Mouse (Mus musculus): Measurements from ENCODE around the gene Sh3bp4. TPM values are rescaled to one million over a fixed set of nuclear protein-coding genes. Genes with fewer than 3 reads are reported as not detected.

Sh3bp4 gene
- total and polyA plus RNA-seq, 3 experiments, result not detected

DNA sequence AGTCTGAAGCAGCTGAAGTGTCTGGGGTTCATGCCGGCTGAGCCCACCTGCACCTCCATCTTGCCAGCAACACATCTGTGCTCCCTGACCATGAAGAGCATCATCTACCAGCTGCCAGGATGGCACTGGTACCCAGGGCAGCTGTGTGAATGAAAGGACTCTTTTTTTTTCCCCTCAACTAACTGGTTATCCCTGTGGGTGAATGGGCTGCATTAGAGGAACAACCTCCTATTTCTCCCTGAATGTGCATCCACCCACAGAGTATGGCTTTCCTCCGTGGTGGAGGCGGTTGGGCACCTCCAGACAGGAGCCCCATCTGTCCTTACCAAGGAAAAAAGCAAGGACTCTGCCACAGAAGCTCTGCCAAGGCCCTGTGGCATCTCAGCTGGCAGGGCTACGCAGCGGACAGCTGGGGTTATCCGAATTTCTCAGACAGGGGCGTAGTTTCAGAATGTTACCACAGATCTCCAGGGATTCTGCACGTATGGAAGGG, 101.1 kb downstream of the Sh3bp4 start:
- no peaks in the 10 kb centered on the region for H3K79me2 ChIP-seq (replicated peaks; ENCODE audit: control insufficient read depth, extremely low read depth, insufficient read depth, poor library complexity, severe bottlenecking)
- no peak for TF ChIP-seq E2F4 (IDR thresholded peaks at IDR 0.05; ENCODE audit: insufficient replicate concordance, low read depth, low read length)
- no peak for TF ChIP-seq USF2 (conservative IDR thresholded peaks at IDR 0.05; ENCODE audit: low read depth, low read length)
- TF ChIP-seq EP300 (IDR thresholded peaks at IDR 0.05; ENCODE audit: low read length), result no peak
- TF ChIP-seq POLR2AphosphoS2 (IDR thresholded peaks at IDR 0.05; ENCODE audit: low read depth, low read length), result no peak
- TF ChIP-seq USF1 (IDR thresholded peaks at IDR 0.05; ENCODE audit: low read depth, low read length), result no peak
- no peak for TF ChIP-seq ETS1 (conservative IDR thresholded peaks at IDR 0.05; ENCODE audit: low read depth, low read length)
- no peak for TF ChIP-seq UBTF (IDR thresholded peaks at IDR 0.05; ENCODE audit: low read depth, low read length)
- TF ChIP-seq ZNF384 (IDR thresholded peaks at IDR 0.05; ENCODE audit: low read depth, low read length), result no peak
- TF ChIP-seq MAX (IDR thresholded peaks at IDR 0.05; ENCODE audit: low read length), result no peak
- no peak for TF ChIP-seq CTCF (conservative IDR thresholded peaks at IDR 0.05 in 1 of 2, IDR thresholded peaks at IDR 0.05 in 1 of 2; ENCODE audit: low read depth in 2 of 2, low read length in 2 of 2)
- no peak for TF ChIP-seq MEF2A (IDR thresholded peaks at IDR 0.05; ENCODE audit: borderline replicate concordance, low read depth, low read length)
- no peak for TF ChIP-seq ZMIZ1 (IDR thresholded peaks at IDR 0.05; ENCODE audit: low read depth, low read length)
- peaks cover 81% of the 10 kb centered on the region for H3K9me3 ChIP-seq (replicated peaks; ENCODE audit: low read length)
- in situ Hi-C loops (cut with MboI; ENCODE audit: low pct_ligation_motif_present, low pct_unique_long_range_greater_than_20kb, low sequenced_read_pairs) (no loop called here), dilution Hi-C loops (cut with MboI; ENCODE audit: extremely low pct_ligation_motif_present, extremely low pct_unique_long_range_greater_than_20kb, low sequenced_read_pairs) (no loop called here)
- no peaks in the 10 kb centered on the region for H3K4me1 ChIP-seq (ENCODE audit: control insufficient read depth in 1 of 2, insufficient read depth in 2 of 2)
- H3K27me3 ChIP-seq (replicated peaks), result no peaks in the 10 kb centered on the region
- H3K36me3 ChIP-seq (replicated peaks in 1 of 2; ENCODE audit: control insufficient read depth in 1 of 2, insufficient read depth in 1 of 2, low read length in 1 of 2), result no peaks in the 10 kb centered on the region
- H3K9ac ChIP-seq (ENCODE audit: insufficient read depth, low read depth), result no peak overlapping the region
- no peak for DNase-seq (ENCODE audit: extremely low read depth)
- H3K27ac ChIP-seq (ENCODE audit: insufficient read depth, low read depth), result no peak overlapping the region
- H3K4me3 ChIP-seq (replicated peaks in 1 of 3; ENCODE audit: low read depth in 2 of 3, low read length in 2 of 3, poor library complexity in 1 of 3), result no peak overlapping the region
- no peak overlapping the region for H3K4me2 ChIP-seq (ENCODE audit: insufficient read depth, low read depth, poor library complexity, severe bottlenecking)

- no peak overlapping the region for H3K27ac ChIP-seq (ENCODE audit: insufficient read depth, low read depth)
- no peaks in the 10 kb centered on the region for H3K27me3 ChIP-seq (replicated peaks)
- TF ChIP-seq ZNF384 (IDR thresholded peaks at IDR 0.05; ENCODE audit: low read depth, low read length) (no peak), JUND (conservative IDR thresholded peaks at IDR 0.05; ENCODE audit: low read depth, low read length) (no peak), PAX5 (IDR thresholded peaks at IDR 0.05; ENCODE audit: low read length) (no peak), GABPA (IDR thresholded peaks at IDR 0.05; ENCODE audit: insufficient replicate concordance, low read depth, low read length) (no peak)
- dilution Hi-C loops (cut with MboI; ENCODE audit: extremely low pct_ligation_motif_present, extremely low pct_unique_long_range_greater_than_20kb, low sequenced_read_pairs) (no loop called here), in situ Hi-C loops (cut with MboI; ENCODE audit: low pct_ligation_motif_present, low pct_unique_long_range_greater_than_20kb, low sequenced_read_pairs) (loop anchor here (25.0 kb wide), 1 partner anchor 437 kb away; no protein-coding TSS in a partner anchor)
- no peak overlapping the region for H3K4me2 ChIP-seq (ENCODE audit: insufficient read depth, low read depth, poor library complexity, severe bottlenecking)
- no peaks in the 10 kb centered on the region for H3K36me3 ChIP-seq (replicated peaks in 1 of 2; ENCODE audit: control insufficient read depth in 1 of 2, insufficient read depth in 1 of 2, low read length in 1 of 2)
- DNase-seq (ENCODE audit: extremely low read depth), result no peak
- no peak overlapping the region for H3K4me3 ChIP-seq (replicated peaks in 1 of 3; ENCODE audit: low read depth in 2 of 3, low read length in 2 of 3, poor library complexity in 1 of 3)
- H3K79me2 ChIP-seq (replicated peaks; ENCODE audit: control insufficient read depth, extremely low read depth, insufficient read depth, poor library complexity, severe bottlenecking), result no peaks in the 10 kb centered on the region
- H3K9ac ChIP-seq (ENCODE audit: insufficient read depth, low read depth), result no peak overlapping the region
- peaks cover 74% of the 10 kb centered on the region for H3K9me3 ChIP-seq (replicated peaks; ENCODE audit: low read length)
- no peaks in the 10 kb centered on the region for H3K4me1 ChIP-seq (ENCODE audit: control insufficient read depth in 1 of 2, insufficient read depth in 2 of 2)
These were observed 104.4 kb downstream of the Sh3bp4 start for GRCm38 (mm10) chr1:89174621-89175020.
